In the genomic region with DNA sequence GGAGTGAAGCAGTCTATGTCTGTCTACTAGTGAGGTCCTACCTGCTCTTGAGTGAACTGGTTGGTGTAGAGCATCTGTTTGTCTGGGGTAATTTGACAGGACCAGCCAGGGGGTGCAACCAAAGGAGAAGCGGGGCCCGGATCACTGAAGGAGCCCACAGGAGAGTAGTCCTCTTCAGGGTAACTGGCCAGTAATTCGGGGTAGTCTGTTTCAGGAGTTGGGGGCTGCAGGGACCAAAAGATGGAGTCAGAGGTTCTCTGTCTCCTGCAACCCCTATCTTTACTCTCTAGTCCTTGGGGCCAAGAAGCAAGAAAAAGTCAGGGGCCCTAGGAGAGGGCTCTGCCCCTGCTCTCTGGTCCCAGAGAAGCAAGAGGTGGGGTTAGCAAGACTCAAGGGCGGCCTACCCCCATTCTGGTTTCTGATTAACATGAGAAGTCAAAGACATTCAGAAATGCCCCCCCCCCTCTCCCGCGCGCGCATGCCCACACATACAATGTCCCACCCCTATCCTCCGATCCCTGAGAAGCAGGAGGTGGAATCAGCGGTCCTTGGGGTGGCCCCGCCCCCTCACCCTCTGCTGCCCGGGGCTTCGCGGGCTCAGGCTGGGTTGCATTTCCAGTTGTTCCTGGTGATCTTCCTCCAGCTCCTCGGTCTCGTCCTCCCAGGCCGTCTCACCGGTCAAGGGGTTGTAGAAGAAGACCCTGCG, we compare ENCODE assay signal across 9 mouse cellular contexts. TPM values are rescaled to one million over a fixed set of nuclear protein-coding genes. Genes with fewer than 3 reads are reported as not detected.
DNase-seq lines count a peak whose midpoint lies in the region; ATAC-seq and TF ChIP-seq lines count a peak whose summit lies in the region.
"Had no signal": no experiment of that assay in that cellular context is flagged by ENCODE, and none has a peak within 500 bp of the region (broad histone marks: within the 10 kb centered on the region; RNA-seq: fewer than 3 reads in every experiment).

No protein-coding gene starts in this region.

- 0 out of 2 replicates have a peak, but pooled peaks cover 3% of the 10 kb centered on the region for H3K4me1 ChIP-seq in lung, embryonic 14.5 days (ENCODE audit: insufficient read depth)
- H3K4me1 ChIP-seq in lung, adult 2 months (ENCODE audit: control insufficient read depth, insufficient read depth, low read length): no peaks in the 10 kb centered on the region
- no peaks in the 10 kb centered on the region for H3K4me1 ChIP-seq in hindbrain, embryonic 11.5 days (replicated peaks; ENCODE audit: control insufficient read depth, insufficient read depth, low read length)
- H3K4me1 ChIP-seq in limb, embryonic 11.5 days (ENCODE audit: control insufficient read depth, insufficient read depth, low read length): no peaks in the 10 kb centered on the region
- peaks cover 9% of the 10 kb centered on the region; the same call in 1 of the 2 replicates for H3K4me1 ChIP-seq in neural tube, embryonic 15.5 days

- H3K4me3 ChIP-seq in lung, embryonic 14.5 days (ENCODE audit: low read depth, low read length): peak overlapping the region; percentile 20
- H3K4me3 ChIP-seq in lung, adult 2 months (replicated peaks; ENCODE audit: extremely low read depth, low read depth, low read length): no peak overlapping the region
- H3K4me3 ChIP-seq in hindbrain, embryonic 11.5 days (ENCODE audit: low read depth, low read length): no peak overlapping the region
- H3K4me3 ChIP-seq in limb, embryonic 11.5 days (ENCODE audit: low read depth, low read length): no peak overlapping the region
- 0 out of 2 replicates have a peak overlapping the region, but pooled peaks have one; percentile 15 for H3K4me3 ChIP-seq in neural tube, embryonic 15.5 days (replicated peaks)

- H3K9ac ChIP-seq in lung, embryonic 14.5 days: peak overlapping the region; percentile 36; the same call in 1 of the 2 replicates
- H3K9ac ChIP-seq in hindbrain, embryonic 11.5 days (ENCODE audit: low read depth, low read length): no peak overlapping the region
- peak overlapping the region; percentile 27; the same call in 1 of the 2 replicates for H3K9ac ChIP-seq in limb, embryonic 11.5 days (ENCODE audit: low read length)
- no peak overlapping the region; the same call in 1 of the 2 replicates for H3K9ac ChIP-seq in neural tube, embryonic 15.5 days (replicated peaks)

- H3K36me3 ChIP-seq in lung, embryonic 14.5 days (ENCODE audit: insufficient read depth): no peaks in the 10 kb centered on the region
- no peaks in the 10 kb centered on the region for H3K36me3 ChIP-seq in hindbrain, embryonic 11.5 days (ENCODE audit: control insufficient read depth, insufficient read depth, low read length)
- H3K36me3 ChIP-seq in limb, embryonic 11.5 days (ENCODE audit: control insufficient read depth, insufficient read depth, low read length): no peaks in the 10 kb centered on the region
- H3K36me3 ChIP-seq in neural tube, embryonic 15.5 days: no peaks in the 10 kb centered on the region

- H3K4me2 ChIP-seq in lung, embryonic 14.5 days: peak overlapping the region; percentile 56
- H3K4me2 ChIP-seq in hindbrain, embryonic 11.5 days (replicated peaks; ENCODE audit: low read depth, low read length): peak overlapping the region; percentile 19
- H3K4me2 ChIP-seq in limb, embryonic 11.5 days (ENCODE audit: low read depth, severe bottlenecking): peak overlapping the region; percentile 27
- peak overlapping the region; percentile 51 for H3K4me2 ChIP-seq in neural tube, embryonic 15.5 days

- no peaks in the 10 kb centered on the region for H3K27me3 ChIP-seq in lung, embryonic 14.5 days (ENCODE audit: insufficient read depth, low read length)
- peaks cover 5% of the 10 kb centered on the region; the same call in 1 of the 2 replicates for H3K27me3 ChIP-seq in hindbrain, embryonic 11.5 days (ENCODE audit: control insufficient read depth, insufficient read depth, low read length)
- H3K27me3 ChIP-seq in limb, embryonic 11.5 days (ENCODE audit: control insufficient read depth, insufficient read depth, low read length): peaks cover 4% of the 10 kb centered on the region
- peaks cover 5% of the 10 kb centered on the region; the same call in 1 of the 2 replicates for H3K27me3 ChIP-seq in neural tube, embryonic 15.5 days (replicated peaks)
- H3K27me3 ChIP-seq: Patski had no signal

- ATAC-seq in lung, embryonic 14.5 days (ENCODE audit: insufficient read depth): peak; percentile 47; the same call in 1 of the 2 replicates
- no peak for ATAC-seq in hindbrain, embryonic 11.5 days (ENCODE audit: low FRiP score)
- 0 out of 2 replicates have a peak, but pooled peaks have one; percentile 3 for ATAC-seq in limb, embryonic 11.5 days (ENCODE audit: insufficient number of reproducible peaks, low FRiP score, low TSS enrichment, low read depth)
- peak; percentile 47; the same call in 1 of the 2 replicates for ATAC-seq in neural tube, embryonic 15.5 days (ENCODE audit: low FRiP score)
- ATAC-seq: Patski had no signal

- no peak for TF ChIP-seq CTCF in lung, embryonic 14.5 days (IDR thresholded peaks at IDR 0.05; ENCODE audit: low read depth)
- no peak for TF ChIP-seq CTCF in lung, adult 2 months (IDR thresholded peaks at IDR 0.05; ENCODE audit: insufficient read depth, low read length)

- H3K9me3 ChIP-seq in lung, embryonic 14.5 days (ENCODE audit: low read depth, low read length): no peaks in the 10 kb centered on the region
- no peaks in the 10 kb centered on the region for H3K9me3 ChIP-seq in hindbrain, embryonic 11.5 days (ENCODE audit: control insufficient read depth, low read length)
- H3K9me3 ChIP-seq in limb, embryonic 11.5 days (ENCODE audit: control insufficient read depth, low read length): no peaks in the 10 kb centered on the region
- no peaks in the 10 kb centered on the region for H3K9me3 ChIP-seq in neural tube, embryonic 15.5 days (replicated peaks)

- no peak overlapping the region for H3K27ac ChIP-seq in lung, embryonic 14.5 days (ENCODE audit: low read depth)
- H3K27ac ChIP-seq in hindbrain, embryonic 11.5 days (ENCODE audit: low read depth, low read length): no peak overlapping the region
- H3K27ac ChIP-seq in limb, embryonic 11.5 days (replicated peaks; ENCODE audit: low read depth, low read length): no peak overlapping the region
- no peak overlapping the region for H3K27ac ChIP-seq in neural tube, embryonic 15.5 days (replicated peaks)

- no peak for TF ChIP-seq POLR2A in lung, adult 2 months (IDR thresholded peaks at IDR 0.05; ENCODE audit: borderline replicate concordance, extremely low read depth, low read depth, low read length)

- peak; percentile 38 for DNase-seq in lung, embryonic 14.5 days
- DNase-seq in lung, adult 2 months: no peak
- DNase-seq in hindbrain, embryonic 11.5 days (ENCODE audit: low spot score): peak; percentile 27
- no peak for DNase-seq in limb, embryonic 11.5 days (ENCODE audit: low spot score)
- DNase-seq in layer of hippocampus, postnatal 10 days (ENCODE audit: low spot score in 2 of 2): no peak
- DNase-seq in spleen, postnatal 4 days (ENCODE audit: low spot score in 2 of 2): no peak
- DNase-seq in left cerebral cortex, adult 8-10 months (ENCODE audit: low spot score in 2 of 2): no peak

- WGBS in lung, embryonic 14.5 days: 37% methylated on average over 19 of the region's 19 CpGs
- 64% methylated on average over 19 of the region's 19 CpGs for WGBS in lung, adult 2 months
- WGBS in hindbrain, embryonic 11.5 days: 49% methylated on average over 13 of the region's 19 CpGs
- 35% methylated on average over 18 of the region's 19 CpGs for WGBS in limb, embryonic 11.5 days
- WGBS in neural tube, embryonic 15.5 days: 48% methylated on average over 19 of the region's 19 CpGs

RNA-seq across cellular contexts. Expression of gene Arhgap27, which starts 23.9 kb away (rescaled TPM):
- 16.8 and 20.6 TPM in 2 replicates for polyA plus RNA-seq in lung, embryonic 14.5 days (2014; fragmentation: Nextera tagmentation; extraction: Ambion mirVana)
- polyA plus RNA-seq in lung, adult 2 months (2012; rRNA removed): 71.4 and 83.7 TPM in 2 replicates
- polyA plus RNA-seq in hindbrain, embryonic 11.5 days (2014; fragmentation: Nextera tagmentation; extraction: Ambion mirVana): 2.8 and 3.6 TPM in 2 replicates
- 4.7 TPM in 2 replicates for polyA plus RNA-seq in limb, embryonic 11.5 days (2014; fragmentation: Nextera tagmentation; extraction: Ambion mirVana)
- polyA plus RNA-seq in neural tube, embryonic 15.5 days (2015; fragmentation: Nextera tagmentation; extraction: Ambion mirVana): 6.3 and 8.3 TPM in 2 replicates
- total RNA-seq in layer of hippocampus, postnatal 10 days (2021): 1 to 10 TPM; 8.7 to 9.3 TPM
- total RNA-seq in left cerebral cortex, adult 8-10 months (2022): 10 to 100 TPM; 17.6 to 21.1 (median 19.1) TPM

Comparison
In these comparisons a context has a peak if more than half of its experiments do, and no peak if none do; other contexts are left out.
1. DNase-seq: peak in lung, embryonic 14.5 days (single experiment) and hindbrain, embryonic 11.5 days (single experiment); none in lung, adult 2 months (single experiment), limb, embryonic 11.5 days (single experiment), layer of hippocampus, postnatal 10 days (0 of 2), spleen, postnatal 4 days (0 of 2) and left cerebral cortex, adult 8-10 months (0 of 2).
2. H3K4me3 ChIP-seq: peak in lung, embryonic 14.5 days (single experiment) and neural tube, embryonic 15.5 days (single experiment); none in lung, adult 2 months (single experiment), hindbrain, embryonic 11.5 days (single experiment) and limb, embryonic 11.5 days (single experiment).
3. H3K9ac ChIP-seq: peak in lung, embryonic 14.5 days (single experiment) and limb, embryonic 11.5 days (single experiment); none in hindbrain, embryonic 11.5 days (single experiment) and neural tube, embryonic 15.5 days (single experiment).
4. Peak in every context shown above with its lines, with median percentiles within 50 percentile points of each other: H3K4me2 ChIP-seq.